Mouse (Mus musculus): ENCODE data around the gene Armc12. TPM values are rescaled to one million over a fixed set of nuclear protein-coding genes. Genes with fewer than 3 reads are reported as not detected.
"Not testable (repeated sequence)": the region's sequence is repeated elsewhere in the genome, so short reads cannot be mapped to it uniquely, and the experiment has no call there.

The Armc12 gene
- polyA plus RNA-seq, 1 experiment from 2014 or later: not detected

DNA sequence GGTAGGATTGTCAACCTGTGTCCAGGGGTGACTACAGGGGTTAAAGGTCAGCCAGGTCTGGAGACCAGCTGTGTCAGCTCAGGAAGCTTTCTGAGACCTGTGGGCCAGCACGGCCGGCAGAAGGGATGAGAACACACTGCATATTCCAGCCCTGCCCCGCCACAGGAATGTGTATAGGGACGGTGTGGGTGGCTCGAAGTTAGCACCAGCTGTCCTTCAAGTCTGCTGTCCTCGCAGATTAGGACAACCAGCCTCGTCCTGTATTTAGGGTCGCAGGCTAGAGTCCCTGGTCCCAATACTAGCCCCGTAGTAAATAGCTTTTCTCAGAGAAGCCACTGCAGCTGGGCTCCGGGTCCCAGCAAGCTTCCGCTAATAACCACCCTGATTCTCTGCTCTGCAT lies 17.9 kb downstream of the Armc12 start:
- no peak overlapping the region for H3K4me2 ChIP-seq (replicated peaks)
- WGBS: 75% methylated on average over 11 of the region's 11 CpGs
- ATAC-seq (replicated peaks): no peak
- H3K9me3 ChIP-seq: no peaks in the 10 kb centered on the region
- peaks cover 3% of the 10 kb centered on the region for H3K4me1 ChIP-seq
- H3K4me3 ChIP-seq: no peak overlapping the region
- H3K9ac ChIP-seq (replicated peaks): no peak overlapping the region
- H3K27me3 ChIP-seq: no peaks in the 10 kb centered on the region
- no peaks in the 10 kb centered on the region for H3K36me3 ChIP-seq
- H3K27ac ChIP-seq (replicated peaks): no peak overlapping the region

DNA sequence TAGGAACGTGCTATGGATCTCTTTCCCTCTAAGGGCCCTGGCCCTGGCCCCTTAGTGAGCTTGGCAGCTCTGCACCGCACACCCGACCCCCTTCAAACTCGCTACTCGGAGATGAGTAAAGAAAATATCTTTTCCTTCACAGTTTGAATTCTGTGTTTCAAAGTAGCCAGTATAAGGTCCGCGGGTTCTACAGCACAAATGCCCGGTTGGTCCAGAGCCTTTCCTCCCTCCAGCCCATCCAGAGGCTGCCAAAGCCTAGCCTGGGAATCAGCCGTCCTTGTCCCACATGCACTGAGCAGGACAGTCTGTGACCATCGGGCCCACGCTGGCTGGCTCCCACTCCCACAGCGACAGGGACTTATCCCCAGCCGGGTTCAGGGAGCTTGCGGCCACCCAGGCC lies 18.5 kb downstream of the Armc12 start, which contains the start of gene Clpsl2:
Gene Clpsl2 (plus strand): TSS at position 301 of the 400 bp plus-strand sequence.
- Histone ChIP-seq H3K9me3 (no peaks in the 10 kb centered on the region), H3K4me2 (replicated peaks) (no peak within 1 kb of the TSS), H3K27ac (replicated peaks) (no peak within 1 kb of the TSS), H3K9ac (replicated peaks) (no peak within 1 kb of the TSS), H3K4me1 (peaks cover 3% of the 10 kb centered on the region), H3K27me3 (no peaks in the 10 kb centered on the region), H3K4me3 (no peak within 1 kb of the TSS), H3K36me3 (no peaks in the 10 kb centered on the region)
- no peak for ATAC-seq (replicated peaks)
- WGBS: 74% methylated on average over 14 of the region's 14 CpGs

- peak; percentile 58; the same call in 1 of the 2 replicates for ATAC-seq (replicated peaks)
- 8% methylated on average over 14 of the region's 14 CpGs for WGBS
- Histone ChIP-seq H3K36me3 (no peaks in the 10 kb centered on the region), H3K4me2 (replicated peaks) (no peak overlapping the region), H3K27me3 (no peaks in the 10 kb centered on the region), H3K27ac (replicated peaks) (no peak overlapping the region), H3K9me3 (no peaks in the 10 kb centered on the region), H3K4me3 (no peak overlapping the region), H3K4me1 (peaks cover 8% of the 10 kb centered on the region), H3K9ac (replicated peaks) (no peak overlapping the region)
Measured at GRCm38 (mm10) chr17:28553040-28553793, 22.6 kb downstream of the Armc12 start.

DNA sequence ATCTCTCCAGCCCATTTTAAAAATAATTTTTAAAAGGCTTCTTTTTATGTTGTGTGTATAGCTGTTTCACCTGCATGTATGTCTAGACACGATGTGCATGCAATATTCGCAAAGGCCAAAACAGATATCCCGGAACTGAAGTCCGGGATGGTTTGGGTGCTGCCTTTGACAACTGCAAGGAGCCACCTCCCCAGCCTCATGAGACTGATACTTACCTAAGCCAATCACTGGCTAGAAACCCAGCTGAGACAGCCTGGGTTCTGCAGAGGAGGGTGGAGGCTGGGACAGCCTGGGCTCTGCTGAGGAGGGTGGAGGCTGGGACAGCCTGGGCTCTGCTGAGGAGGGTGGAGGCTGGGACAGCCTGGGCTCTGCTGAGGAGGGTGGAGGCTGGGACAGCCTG lies 23.4 kb downstream of the Armc12 start:
- not testable (repeated sequence) for H3K27ac ChIP-seq (replicated peaks); H3K4me1 ChIP-seq; H3K9ac ChIP-seq (replicated peaks); H3K27me3 ChIP-seq; H3K36me3 ChIP-seq; H3K4me3 ChIP-seq; H3K4me2 ChIP-seq (replicated peaks); ATAC-seq (replicated peaks); H3K9me3 ChIP-seq
- 92% methylated on average over 4 of the region's 4 CpGs for WGBS

DNA sequence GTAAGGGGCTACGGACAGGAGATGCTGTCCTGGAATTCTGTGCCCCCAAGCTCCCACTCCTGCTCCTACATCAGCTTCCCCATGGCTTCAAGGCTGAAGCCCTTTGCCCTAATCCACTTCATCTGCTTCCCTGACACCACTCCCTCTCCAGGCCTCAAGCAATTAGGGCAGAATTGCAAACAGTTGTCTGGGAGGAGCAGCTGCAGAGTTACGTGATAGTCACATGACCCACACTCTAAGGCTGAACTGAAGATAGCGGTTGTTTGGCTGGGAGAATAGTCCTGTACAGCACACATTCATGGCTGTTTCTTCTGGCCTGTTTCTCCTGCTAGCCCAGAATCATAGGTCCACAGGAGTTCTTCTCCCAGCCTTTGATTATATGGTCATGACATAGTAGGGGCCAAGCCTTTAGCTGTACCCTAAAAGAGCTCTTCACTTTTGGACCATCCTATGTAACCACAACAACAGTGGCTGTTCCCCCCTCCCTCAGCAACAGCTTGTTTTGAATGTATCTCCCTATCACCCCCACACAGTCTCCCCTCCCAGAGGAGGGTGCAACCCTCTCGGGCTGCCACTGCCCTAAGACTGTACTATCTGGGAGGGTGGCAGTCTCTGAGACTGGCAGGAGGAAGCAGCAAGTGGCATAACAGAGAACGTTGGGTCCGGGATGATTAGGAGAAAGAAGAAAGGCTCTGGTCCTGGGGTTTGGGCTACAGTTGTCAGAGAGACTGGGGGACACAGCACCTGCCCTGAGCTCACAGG lies 26.2 kb downstream of the Armc12 start:
- Histone ChIP-seq H3K27me3 (no peaks in the 10 kb centered on the region), H3K9ac (replicated peaks) (no peak overlapping the region), H3K4me3 (no peak overlapping the region), H3K9me3 (no peaks in the 10 kb centered on the region), H3K27ac (replicated peaks) (no peak overlapping the region), H3K36me3 (no peaks in the 10 kb centered on the region), H3K4me2 (replicated peaks) (no peak overlapping the region), H3K4me1 (peaks cover 8% of the 10 kb centered on the region)
- 55% methylated on average over 6 of the region's 6 CpGs for WGBS
- 0 out of 2 replicates have a peak, but pooled peaks have one; percentile 55 for ATAC-seq (replicated peaks)

DNA sequence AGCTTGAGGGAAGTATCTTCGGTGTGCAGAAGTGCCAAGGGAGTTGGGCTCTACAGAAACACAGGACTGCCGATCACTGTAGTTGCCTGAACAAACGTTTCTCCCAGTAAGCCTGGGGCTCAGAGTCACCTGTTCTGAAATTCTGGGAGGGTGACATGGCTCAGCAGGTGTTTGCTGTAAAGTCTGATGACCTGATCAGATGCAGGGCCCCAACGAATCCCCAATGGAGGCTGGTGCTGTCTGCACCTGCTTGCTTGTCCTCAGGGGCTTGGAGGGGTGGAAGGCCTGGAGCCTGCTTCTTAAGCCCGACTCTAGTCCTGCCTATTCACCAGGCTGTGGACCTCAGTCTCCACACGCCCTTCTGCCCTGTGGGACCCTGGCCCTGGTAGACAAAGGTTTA lies 27.2 kb downstream of the Armc12 start:
- H3K9me3 ChIP-seq: no peaks in the 10 kb centered on the region
- 78% methylated on average over 6 of the region's 6 CpGs for WGBS
- no peaks in the 10 kb centered on the region for H3K36me3 ChIP-seq
- H3K27ac ChIP-seq (replicated peaks): no peak overlapping the region
- no peak overlapping the region for H3K9ac ChIP-seq (replicated peaks)
- no peak for ATAC-seq (replicated peaks)
- no peaks in the 10 kb centered on the region for H3K27me3 ChIP-seq
- H3K4me1 ChIP-seq: peaks cover 8% of the 10 kb centered on the region
- no peak overlapping the region for H3K4me3 ChIP-seq
- H3K4me2 ChIP-seq (replicated peaks): no peak overlapping the region

DNA sequence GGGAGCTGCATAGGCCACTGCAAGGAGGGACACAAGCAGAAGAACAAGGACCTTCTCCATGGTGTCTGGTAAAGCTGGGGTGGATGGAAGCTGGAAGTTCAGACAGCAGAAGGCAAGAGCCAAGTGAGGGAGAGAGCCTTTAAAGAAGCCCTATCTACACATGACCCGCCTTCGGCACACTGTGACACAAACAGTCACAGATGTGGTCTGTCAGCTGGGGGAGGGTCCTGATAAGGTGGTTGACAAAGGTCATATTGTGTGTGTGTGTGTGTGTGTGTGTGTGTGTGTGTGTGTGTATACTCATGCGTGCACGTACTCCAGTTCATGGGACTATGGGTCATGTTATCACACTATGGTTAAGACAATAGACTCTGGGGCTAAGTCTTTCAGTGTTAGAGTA lies 30.0 kb downstream of the Armc12 start, which contains the start of gene Clps:
Gene Clps (minus strand): TSS at position 169 of the 400 bp plus-strand sequence.
- H3K4me1 ChIP-seq: peaks cover 6% of the 10 kb centered on the region; the same call in 1 of the 2 replicates
- no peaks in the 10 kb centered on the region for H3K36me3 ChIP-seq
- H3K4me3 ChIP-seq: no peak within 1 kb of the TSS
- H3K27ac ChIP-seq (replicated peaks): no peak within 1 kb of the TSS
- WGBS: 86% methylated on average over 4 of the region's 4 CpGs
- no peaks in the 10 kb centered on the region for H3K9me3 ChIP-seq
- no peak for ATAC-seq (replicated peaks)
- H3K27me3 ChIP-seq: no peaks in the 10 kb centered on the region
- no peak within 1 kb of the TSS for H3K4me2 ChIP-seq (replicated peaks)
- H3K9ac ChIP-seq (replicated peaks): no peak within 1 kb of the TSS

DNA sequence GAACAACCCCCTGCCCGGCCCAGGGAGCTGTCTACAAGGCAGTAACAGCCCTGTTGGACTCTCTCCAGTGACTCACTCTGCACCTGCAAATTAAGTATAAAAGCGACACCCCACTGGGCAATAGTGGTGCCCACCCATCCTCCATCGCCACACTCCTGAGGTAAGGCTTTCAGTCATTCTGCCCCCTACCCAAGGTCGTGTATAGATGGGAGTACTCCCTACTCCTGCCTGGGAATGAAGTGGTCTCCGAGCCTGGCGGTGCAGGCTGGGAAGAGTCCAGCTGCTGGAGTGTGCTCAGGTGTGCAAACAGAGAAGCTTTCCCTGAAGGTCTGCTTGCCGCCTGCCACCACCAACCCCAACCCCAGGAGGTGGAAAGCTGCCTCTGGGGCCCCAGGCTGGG lies 31.0 kb downstream of the Armc12 start:
- H3K9ac ChIP-seq (replicated peaks): no peak overlapping the region
- no peak overlapping the region for H3K4me3 ChIP-seq
- H3K4me2 ChIP-seq (replicated peaks): no peak overlapping the region
- H3K27ac ChIP-seq (replicated peaks): no peak overlapping the region
- WGBS: 68% methylated on average over 7 of the region's 7 CpGs
- no peaks in the 10 kb centered on the region for H3K9me3 ChIP-seq
- no peaks in the 10 kb centered on the region for H3K36me3 ChIP-seq
- ATAC-seq (replicated peaks): no peak
- H3K27me3 ChIP-seq: no peaks in the 10 kb centered on the region
- peaks cover 3% of the 10 kb centered on the region; the same call in 1 of the 2 replicates for H3K4me1 ChIP-seq

- no peak overlapping the region for H3K4me2 ChIP-seq (replicated peaks)
- no peak overlapping the region for H3K4me3 ChIP-seq
- no peaks in the 10 kb centered on the region for H3K9me3 ChIP-seq
- no peak overlapping the region for H3K27ac ChIP-seq (replicated peaks)
- no peaks in the 10 kb centered on the region for H3K4me1 ChIP-seq
- no peak overlapping the region for H3K9ac ChIP-seq (replicated peaks)
- no peaks in the 10 kb centered on the region for H3K36me3 ChIP-seq
- ATAC-seq (replicated peaks): no peak
- no peaks in the 10 kb centered on the region for H3K27me3 ChIP-seq
Measured at GRCm38 (mm10) chr17:28565181-28565580, 34.6 kb downstream of the Armc12 start.

- Histone ChIP-seq H3K9ac (replicated peaks) (no peak overlapping the region), H3K9me3 (no peaks in the 10 kb centered on the region), H3K27ac (replicated peaks) (no peak overlapping the region), H3K36me3 (no peaks in the 10 kb centered on the region), H3K27me3 (no peaks in the 10 kb centered on the region), H3K4me1 (no peaks in the 10 kb centered on the region), H3K4me3 (no peak overlapping the region), H3K4me2 (replicated peaks) (no peak overlapping the region)
- WGBS: 11% methylated on average over 3 of the region's 3 CpGs
- no peak for ATAC-seq (replicated peaks)
Measured at GRCm38 (mm10) chr17:28567541-28567940, 36.9 kb downstream of the Armc12 start.

DNA sequence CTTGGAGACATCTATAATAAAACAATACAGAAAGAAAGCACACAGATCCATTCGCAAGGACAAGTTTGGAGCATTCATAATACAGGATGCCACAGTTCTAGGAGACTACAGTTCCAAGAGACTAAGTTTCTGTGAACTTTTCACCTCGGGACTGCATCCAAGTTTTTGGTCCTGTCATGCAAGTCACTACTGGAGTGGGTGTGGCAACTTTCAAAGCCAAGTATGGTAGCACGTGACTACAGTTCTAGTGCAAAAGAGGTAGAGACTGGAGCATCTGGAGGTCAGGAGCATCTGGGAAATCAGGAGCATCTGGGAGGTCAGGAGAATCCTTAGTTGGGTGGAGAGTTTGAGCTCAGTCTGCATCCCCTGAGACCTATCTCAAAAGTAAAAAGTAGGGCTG lies 41.3 kb downstream of the Armc12 start:
- Histone ChIP-seq H3K4me1 (peaks cover 9% of the 10 kb centered on the region), H3K4me2 (replicated peaks) (no peak overlapping the region), H3K9me3 (no peaks in the 10 kb centered on the region), H3K36me3 (no peaks in the 10 kb centered on the region), H3K27ac (replicated peaks) (no peak overlapping the region), H3K9ac (replicated peaks) (no peak overlapping the region), H3K27me3 (no peaks in the 10 kb centered on the region), H3K4me3 (no peak overlapping the region)
- no peak for ATAC-seq (replicated peaks)
- WGBS: 85% methylated on average over 3 of the region's 3 CpGs

DNA sequence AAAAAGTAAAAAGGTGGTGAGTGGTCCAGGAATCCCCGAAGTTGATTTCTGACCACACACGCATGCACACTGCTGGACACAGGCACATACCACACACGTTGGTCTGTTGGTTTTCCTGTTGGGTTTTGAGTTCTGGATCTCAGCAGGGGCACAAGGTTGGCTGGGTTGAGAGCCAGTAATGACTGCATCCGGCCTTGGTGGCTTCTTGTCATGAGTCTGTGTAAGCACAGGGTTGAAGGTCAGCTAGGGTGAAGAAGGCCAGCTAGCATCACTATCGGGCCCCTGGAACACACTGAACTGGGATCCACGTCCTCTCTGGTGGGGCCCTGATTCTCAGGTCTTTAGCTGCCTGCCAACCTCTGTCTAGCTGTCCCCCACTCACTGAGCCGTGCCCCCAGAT lies 41.9 kb downstream of the Armc12 start:
- Histone ChIP-seq H3K4me2 (replicated peaks) (no peak overlapping the region), H3K9ac (replicated peaks) (no peak overlapping the region), H3K4me1 (peaks cover 9% of the 10 kb centered on the region), H3K4me3 (no peak overlapping the region), H3K27ac (replicated peaks) (no peak overlapping the region), H3K27me3 (no peaks in the 10 kb centered on the region), H3K9me3 (no peaks in the 10 kb centered on the region), H3K36me3 (no peaks in the 10 kb centered on the region)
- WGBS: 87% methylated on average over 7 of the region's 7 CpGs
- no peak for ATAC-seq (replicated peaks)
